Mouse (Mus musculus) 3T3-L1 (cell line): ENCODE measurements at regions not wholly inside any gene's neighbourhood (a gene's known extent, or its start where the extent isn't known, plus 50 kb on each side); places are given as distances from the start of the nearest gene placed in this dataset.
"Not testable (repeated sequence)": the region's sequence is repeated elsewhere in the genome, so short reads cannot be mapped to it uniquely, and the experiment has no call there.

ENCODE experiments used
- DNase-seq: peaks from one replicate; pipeline ENCODE4 v3.0.0-alpha.2; 2015; ENCODE audit warnings: low read depth, low spot score

DNA sequence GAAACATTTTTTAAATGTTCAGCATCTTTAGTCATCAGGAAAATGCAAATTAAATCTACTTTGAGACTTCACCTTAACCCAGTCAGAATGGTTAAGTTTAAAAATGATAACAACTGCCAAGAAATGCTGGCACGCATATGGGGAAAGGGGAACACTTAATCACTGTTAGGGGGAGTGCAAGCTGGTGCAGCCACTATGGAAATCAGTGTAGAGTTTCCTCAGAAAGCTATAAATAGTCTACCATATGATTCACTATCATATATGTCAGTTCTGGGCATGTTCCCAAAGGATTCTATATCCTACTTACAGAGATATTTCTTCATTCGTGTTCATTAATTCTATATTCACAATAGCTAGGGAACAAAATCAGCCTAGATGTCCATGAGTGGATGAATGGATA lies 61.6 kb upstream of the Tra2b start:
- DNase-seq: peak; percentile 10

DNA sequence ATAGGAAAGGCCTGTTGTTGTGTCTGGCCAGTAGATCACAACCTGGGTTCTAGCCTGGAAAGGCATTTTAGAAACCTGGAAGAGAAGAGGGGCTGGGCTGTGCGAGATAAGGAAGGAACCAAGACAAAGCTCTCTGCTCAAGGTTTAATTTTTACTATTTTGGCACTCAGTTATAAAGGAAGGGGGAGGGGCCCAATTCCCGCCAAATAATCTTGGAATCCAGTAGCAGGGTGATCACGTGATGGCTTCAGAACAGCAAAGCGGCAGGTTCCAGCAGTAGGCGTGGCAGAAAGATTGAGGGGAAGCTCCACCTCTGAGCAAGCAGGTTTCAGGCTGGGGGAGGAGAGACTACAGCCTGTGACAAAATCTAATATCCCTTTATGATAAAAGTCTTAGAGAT lies 59.4 kb upstream of the Tra2b start:
- not testable (repeated sequence) for DNase-seq

DNA sequence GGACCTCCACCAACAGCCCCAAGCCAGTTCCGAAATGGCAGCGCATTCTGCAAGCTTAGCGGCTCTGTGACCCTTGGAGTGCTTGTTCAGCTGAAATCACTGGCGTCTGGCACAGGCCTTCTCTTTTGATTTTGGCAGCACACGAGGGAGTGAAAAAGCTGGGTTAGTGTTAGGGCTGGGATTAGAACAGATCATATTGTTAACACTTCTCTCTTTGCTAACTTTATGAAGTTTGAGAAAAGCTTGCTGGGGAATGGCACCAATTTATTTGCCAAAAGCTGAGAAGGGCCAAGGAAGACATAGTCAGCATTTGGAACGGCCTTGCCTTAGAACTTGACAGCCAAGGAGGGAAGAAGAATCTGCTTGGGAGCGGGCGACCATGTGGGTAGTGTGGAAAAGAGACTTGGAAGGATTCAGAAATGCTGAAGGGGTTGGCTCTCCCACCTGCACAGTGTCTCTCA lies 50.5 kb upstream of the Tra2b start:
- DNase-seq: no peak
